Mouse (Mus musculus) embryo, embryonic 11.5 days (tissue): ENCODE data around the gene Kcnv2.

Experiments
- DNase-seq: peaks from one replicate; pipeline ENCODE4 v3.0.0-alpha.2; 2012; ENCODE audit warnings: low read depth, low spot score

The Kcnv2 gene

DNA sequence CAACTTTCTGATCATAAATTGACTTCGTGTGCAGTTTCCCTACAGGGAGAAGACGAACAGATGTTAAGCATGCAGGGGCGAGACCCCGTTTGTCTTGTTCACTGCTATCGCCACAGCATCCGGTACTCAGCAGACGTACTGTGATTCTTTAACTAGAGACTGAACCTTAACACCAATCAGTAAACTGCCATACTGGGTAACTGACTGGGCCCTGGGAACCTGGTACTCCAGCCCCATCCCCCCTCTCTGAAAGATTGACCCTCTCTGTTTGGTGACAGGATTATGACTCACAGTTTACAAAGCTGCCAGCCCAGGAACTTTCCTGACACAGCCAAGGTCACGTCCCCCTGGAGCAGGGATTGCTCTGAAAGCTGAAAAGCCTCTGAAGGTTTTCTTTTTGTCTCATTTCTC is 42.1 kb downstream of the Kcnv2 start:
- peak; percentile 30 for DNase-seq

DNA sequence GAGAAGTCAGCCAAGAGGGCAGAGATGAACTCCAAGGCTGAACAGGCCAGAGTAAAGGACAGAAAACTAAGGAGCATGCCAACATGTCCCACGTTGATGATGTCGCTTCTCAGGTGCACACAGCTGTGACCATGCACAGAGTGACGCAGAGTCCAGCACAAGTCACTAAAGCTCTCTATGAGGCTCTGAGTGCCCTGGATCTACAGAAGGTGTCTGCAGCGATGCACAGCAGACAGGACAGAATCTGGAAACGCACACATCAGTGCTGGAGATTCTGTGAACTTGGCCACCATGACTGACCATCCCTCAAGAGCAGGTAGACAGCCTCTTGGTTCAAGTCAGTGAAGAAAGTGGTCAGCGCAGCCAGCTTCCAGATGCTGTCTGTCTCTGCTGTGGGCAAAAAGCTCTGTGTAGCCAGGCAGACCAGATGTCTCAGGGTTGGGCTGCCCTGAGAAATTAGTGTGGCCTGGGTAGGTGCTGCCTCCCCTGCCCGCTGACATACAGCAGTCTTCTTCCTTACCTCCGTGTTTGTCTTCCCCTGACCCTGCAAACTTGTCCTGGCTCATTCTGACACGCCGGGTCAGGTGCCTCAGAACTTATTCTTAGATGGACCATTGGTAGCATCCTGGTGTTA is 43.8 kb downstream of the Kcnv2 start:
- DNase-seq: no peak

- DNase-seq: no peak
Observed at GRCm38 (mm10) chr19:27369461-27370135, 47.2 kb downstream of the Kcnv2 start.

DNA sequence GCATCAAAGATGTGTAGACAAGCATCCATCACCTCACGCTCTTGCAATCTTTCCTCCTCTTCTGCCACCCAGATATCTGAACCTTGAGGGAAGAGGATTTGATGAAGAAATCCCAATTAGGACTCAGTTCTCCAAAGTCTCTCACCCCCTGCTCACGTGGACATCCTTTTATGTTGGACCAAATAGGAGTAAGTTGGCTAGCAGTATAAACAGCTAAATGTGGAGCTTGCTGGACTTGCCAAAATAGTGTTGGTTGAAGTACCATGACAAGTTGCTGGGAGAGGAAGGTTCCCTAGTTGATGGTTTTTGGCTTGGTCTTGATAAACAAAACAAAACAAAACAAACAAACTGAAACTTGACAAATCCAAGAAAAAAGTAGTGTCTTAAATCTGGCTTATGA is 47.8 kb downstream of the Kcnv2 start:
- no peak for DNase-seq

DNA sequence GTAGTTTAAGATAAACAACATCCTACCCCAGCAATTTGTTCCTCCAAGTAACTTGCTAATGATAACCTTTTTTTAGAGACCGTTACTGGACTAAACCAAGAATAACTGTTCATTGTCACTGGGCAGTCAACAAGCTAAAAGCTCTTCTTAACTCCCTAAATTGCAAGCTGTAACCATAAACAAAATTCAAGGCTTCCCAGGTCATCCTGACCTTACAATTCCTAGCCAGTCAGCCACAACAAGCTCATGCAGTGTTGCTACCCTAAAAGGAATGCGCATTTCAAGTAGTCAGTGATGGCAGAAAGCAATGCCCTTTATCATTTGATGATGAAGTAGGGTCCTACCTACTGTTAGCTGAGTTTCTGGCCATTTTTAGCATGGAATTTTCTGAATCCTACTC is 48.4 kb downstream of the Kcnv2 start:
- no peak for DNase-seq

- no peak for DNase-seq
Observed at GRCm38 (mm10) chr19:27379712-27380401, 57.5 kb downstream of the Kcnv2 start.

GRCm38 (mm10) chr19:27382131-27382530 is 59.7 kb downstream of the Kcnv2 start:
- DNase-seq: no peak

DNA sequence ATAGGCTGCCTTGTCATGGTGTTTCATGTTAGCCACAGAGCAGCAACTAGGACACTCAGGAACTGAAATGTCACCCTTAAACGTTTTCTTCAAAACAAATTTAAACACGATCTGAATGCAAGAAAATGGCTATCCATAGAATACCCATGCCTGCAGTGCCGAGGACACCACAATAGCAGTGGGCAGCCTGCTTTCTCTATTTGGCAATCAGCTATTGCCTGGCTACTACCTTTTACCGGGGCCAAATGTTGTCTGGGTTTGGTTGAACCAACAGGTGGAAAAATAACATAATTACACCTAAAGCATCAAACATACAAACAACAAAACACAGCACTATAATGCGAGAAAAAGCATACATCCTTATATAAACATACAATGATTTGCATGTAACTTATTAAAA is 60.9 kb downstream of the Kcnv2 start:
- DNase-seq: no peak

- no peak for DNase-seq
Observed at GRCm38 (mm10) chr19:27385304-27385703, 62.9 kb downstream of the Kcnv2 start.
